Mouse (Mus musculus): ENCODE results near the gene Rfx2.

GRCm38 (mm10) chr17:56769950-56770349 lies 60.9 kb downstream of the Rfx2 start, which contains the start of gene Prr22:
- TF ChIP-seq CTCF (IDR thresholded peaks at IDR 0.05; ENCODE audit: low read depth) (no peak), EP300 (IDR thresholded peaks at IDR 0.05; ENCODE audit: low read depth) (no peak)
